Mouse (Mus musculus): ENCODE results near the gene Trp53inp2.

- no peak for TF ChIP-seq POLR2A (IDR thresholded peaks at IDR 0.05; ENCODE audit: low read depth, low read length)
- no peak for TF ChIP-seq CTCF (IDR thresholded peaks at IDR 0.05; ENCODE audit: extremely low read depth, insufficient read depth, insufficient read length, insufficient replicate concordance)
Observed at GRCm38 (mm10) chr2:155340166-155340565, 40.7 kb upstream of the Trp53inp2 start.
